Mouse (Mus musculus): ENCODE measurements around the gene Ppcs.

Ppcs gene

DNA sequence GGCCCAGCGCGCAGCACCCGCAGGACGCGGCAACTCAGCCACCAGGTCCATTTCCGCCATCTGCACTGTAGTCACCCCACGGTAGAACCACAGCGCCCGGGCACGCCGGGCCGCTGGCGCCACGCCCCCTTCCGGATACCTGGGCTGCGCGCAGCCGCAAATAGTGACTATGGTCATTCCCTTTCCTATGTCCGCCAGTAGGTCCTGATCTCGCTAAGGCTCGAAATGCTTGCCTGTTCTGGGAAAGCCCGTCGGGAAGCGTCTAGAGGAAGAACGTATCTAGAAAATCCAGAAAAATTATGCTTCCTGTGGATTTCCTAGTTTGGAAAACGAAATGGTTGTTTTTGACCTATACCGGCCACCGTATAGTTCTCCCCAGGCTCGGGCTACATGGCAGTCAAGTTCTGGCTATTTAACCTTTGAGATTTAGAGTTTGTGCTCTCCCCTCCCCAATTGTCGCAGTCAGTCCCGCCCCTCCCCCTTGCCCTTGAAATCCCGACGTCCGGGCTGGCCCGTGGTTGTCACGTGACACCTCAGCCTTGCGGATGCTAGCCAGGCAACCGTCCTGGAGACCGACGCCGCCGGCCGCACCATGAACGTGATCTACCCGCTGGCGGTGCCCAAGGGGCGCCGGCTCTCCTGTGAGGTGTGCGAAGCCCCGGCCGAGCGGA is at the start of gene Ppcs, which contains the start of gene Zmynd12:
TSS of gene Ppcs (minus strand) at position 127 of the 671 bp plus-strand sequence.
TSS of gene Zmynd12 (plus strand) at position 521 of the 671 bp plus-strand sequence.
- DNase-seq (ENCODE audit: low spot score in 2 of 2) = peak; percentile 56 to 88

GRCm38 (mm10) chr4:119467720-119468380 is 45.6 kb upstream of the Ppcs start:
- peak in 1 of 2 experiments; percentile 7 for DNase-seq (ENCODE audit: low spot score in 2 of 2)

- DNase-seq (ENCODE audit: low spot score in 2 of 2) = no peak
These were observed 43.6 kb upstream of the Ppcs start for GRCm38 (mm10) chr4:119465841-119466240.

DNA sequence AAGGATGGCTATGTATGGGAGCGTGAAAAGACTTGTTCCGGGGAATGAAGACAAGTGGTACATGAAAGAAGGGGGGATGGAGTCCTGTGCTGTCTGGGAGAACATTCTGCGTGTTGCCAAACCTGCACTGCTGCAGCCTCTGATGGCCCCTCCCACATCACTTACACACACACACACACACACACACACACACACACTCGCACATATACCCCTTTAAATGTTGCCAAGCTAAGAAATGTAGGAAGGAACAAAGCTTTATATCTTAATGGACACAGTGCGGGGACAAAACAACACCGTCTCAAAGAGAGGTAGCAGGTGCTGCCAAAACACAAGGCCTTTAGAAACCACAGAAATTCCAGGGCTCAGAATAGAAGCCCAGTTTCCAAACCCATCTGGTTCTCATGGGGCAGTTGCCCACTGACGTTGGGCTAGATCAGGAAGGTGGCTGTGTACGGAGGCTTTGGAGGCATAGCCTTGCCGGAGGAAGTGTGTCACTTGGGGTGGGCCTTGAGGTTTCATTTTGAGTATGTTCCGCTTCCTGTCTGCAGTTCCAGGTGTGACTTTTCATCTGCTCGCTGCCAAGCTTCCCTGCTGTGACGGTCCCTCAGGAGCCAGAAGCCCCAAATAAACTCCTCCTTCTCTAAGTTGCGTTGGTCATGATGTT is 41.7 kb upstream of the Ppcs start:
- no peak for DNase-seq (ENCODE audit: low spot score in 2 of 2)

DNA sequence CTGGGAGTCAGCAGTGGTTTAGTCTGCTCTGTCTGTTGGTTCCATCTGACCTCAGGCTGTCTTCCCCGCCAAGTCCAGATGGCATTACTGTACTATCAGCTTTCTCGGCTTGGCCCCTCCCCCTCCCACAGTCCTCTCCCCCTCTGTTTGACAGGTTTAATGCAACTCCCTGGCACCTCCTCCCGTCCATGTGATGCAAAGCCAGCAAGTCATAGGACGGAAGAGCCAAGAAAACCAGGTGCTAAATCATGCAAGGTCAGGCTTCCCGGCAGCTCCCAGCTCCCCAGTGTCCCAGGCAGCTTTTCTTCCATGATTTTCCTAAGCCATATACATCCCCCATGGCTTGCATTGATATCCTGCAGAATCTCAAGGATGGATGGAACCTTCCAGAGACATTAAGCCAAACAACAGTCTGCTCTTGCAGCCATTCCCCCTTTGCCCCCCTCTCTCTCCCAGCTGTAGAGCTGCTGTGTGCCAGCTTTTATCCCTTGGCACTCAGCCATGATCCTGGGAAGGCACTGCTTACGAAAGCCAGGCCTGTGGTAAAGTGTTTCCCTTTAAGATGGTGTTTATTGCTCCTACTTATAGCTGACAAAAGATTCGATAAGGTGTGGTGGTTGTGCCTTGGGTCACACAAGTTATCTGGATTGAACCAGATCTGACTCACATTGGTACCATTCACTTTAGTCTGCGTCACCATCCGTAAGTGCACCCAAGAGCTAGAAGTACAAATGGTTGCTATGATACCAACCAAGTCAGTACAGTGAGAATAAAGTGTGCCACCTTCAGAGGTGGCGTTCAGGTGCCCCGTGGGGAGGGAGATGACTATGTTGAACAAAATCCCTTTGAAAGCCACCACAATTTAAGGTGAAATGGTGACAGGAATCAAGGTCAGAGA is 40.9 kb upstream of the Ppcs start:
- peak; percentile 14 to 30 for DNase-seq (ENCODE audit: low spot score in 2 of 2)

DNA sequence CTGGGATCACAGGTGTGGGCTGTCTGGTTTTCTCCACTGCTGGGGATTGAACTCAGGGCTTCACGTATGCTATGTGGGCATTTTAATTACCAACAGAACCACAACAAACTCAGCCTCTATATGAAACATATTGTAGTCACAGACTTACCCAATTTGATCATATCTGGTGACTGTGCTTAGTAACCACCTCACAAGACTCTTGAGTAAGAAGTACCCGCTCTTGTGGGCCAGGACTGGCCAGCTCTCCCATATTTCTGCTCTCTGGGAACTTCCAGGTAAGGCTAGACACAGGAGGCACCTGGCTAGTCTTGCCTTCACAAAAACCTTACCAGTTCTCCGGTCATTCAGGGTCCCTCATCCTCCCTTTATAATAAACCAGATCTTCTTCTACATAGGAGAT is 40.2 kb upstream of the Ppcs start:
- DNase-seq (ENCODE audit: low spot score in 2 of 2) = no peak

- peak; percentile 79 to 90 for DNase-seq (ENCODE audit: low spot score in 2 of 2)
These were observed 38.5 kb upstream of the Ppcs start for GRCm38 (mm10) chr4:119460728-119461141.

GRCm38 (mm10) chr4:119460296-119460695 is 38.1 kb upstream of the Ppcs start:
- peak in 1 of 2 experiments; percentile 15 for DNase-seq (ENCODE audit: low spot score in 2 of 2)

DNA sequence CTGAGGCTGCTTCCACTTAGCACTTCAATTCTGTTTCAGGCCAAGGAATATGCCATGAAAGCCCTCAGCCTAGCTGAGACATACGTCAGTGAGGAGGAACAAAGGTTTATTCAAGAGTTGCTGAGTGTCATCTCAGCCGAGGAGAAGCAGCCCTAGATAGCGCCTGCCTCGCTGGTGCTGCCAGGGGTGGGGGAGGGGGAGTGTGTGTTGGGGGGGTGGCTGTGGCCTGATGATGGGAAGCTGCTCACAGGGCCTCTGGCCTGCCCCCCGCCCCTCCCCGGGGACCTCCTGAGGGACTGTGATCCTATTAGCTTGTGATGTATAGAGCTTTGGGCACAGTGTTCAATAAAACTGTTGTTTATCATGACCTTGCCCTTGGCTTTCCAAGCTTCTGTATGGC is 31.3 kb upstream of the Ppcs start:
- no peak for DNase-seq (ENCODE audit: low spot score in 2 of 2)

DNA sequence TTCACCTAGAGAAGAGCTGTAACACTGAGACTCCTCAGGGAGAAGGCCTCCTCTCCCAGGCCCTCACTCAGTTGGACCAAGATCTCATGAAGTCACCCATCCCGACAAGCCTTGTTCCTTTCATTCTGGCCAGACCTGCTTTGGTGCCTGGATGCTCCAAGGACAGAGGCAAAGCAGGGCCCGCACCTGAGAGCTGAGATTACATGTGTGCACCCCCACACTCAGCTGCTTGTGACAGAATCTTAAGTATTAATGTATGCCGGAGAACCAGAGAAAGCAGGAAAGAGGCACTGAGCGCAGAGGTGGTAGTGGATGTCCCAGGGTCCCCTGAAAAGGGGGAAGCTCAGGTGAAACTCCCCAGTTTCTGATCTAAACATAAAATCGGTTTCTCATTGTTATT is 30.9 kb upstream of the Ppcs start:
- no peak for DNase-seq (ENCODE audit: low spot score in 2 of 2)

DNA sequence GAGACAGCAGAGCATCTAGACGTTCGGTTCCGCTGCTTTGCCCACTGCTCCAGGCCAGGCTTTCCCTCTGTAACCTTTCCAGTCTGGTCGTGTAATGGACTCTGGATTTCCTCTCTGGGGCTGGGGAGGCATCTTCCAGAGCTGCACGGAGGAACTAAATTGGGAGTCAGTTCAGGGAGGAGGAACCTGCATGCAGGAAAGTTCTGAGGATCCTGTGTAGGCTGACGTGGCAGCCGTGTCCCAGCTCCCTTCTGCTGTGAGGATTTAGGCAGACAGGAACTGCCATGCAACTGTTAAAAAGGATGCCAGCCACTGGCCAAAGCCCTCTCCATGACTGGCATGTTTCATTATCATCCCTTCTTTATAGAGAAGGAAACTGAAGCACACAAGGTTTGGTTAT is 28.2 kb upstream of the Ppcs start:
- no peak for DNase-seq (ENCODE audit: low spot score in 2 of 2)

GRCm38 (mm10) chr4:119447786-119448185 is 25.6 kb upstream of the Ppcs start:
- DNase-seq (ENCODE audit: low spot score in 2 of 2) = no peak

DNA sequence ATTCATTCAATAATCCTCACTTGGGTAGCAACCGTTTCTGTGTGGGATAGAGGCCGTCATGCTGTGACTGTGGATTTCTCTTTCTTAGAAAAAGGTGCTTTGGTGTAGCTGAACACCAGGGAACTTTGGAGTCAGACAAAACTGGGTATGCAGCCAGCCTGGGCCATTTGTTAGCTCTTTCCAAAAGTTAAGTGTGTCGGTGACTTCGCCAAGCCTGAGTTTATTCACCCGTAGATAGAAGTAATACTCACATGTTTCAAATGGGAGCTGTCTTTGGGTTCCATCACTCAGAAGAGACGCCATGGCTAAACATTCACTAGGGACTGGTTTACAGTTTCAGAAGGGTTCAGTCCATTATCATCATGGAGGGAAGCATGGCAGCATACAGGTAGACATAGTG is 25.0 kb upstream of the Ppcs start:
- DNase-seq (ENCODE audit: low spot score in 2 of 2) = no peak

DNA sequence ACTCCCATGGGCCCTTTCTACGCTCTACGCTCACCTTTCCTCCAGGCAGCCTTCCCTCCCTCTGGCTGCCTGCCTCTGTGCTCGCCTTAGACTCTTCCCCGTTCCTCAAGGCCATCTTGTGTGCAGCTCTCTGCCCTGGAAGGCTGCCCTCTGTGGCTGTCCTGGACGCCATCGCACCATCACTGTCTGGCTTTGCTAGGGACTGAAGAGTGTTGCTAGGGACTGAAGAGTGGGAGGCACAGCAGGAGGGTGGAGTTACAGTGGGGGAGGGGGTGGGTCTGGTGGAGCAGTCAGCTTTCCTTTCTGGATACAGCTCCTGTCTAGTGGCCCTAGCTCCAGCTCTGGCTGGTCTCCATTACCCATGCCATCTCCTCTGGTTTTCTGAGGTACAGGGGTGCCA is 20.3 kb upstream of the Ppcs start:
- no peak for DNase-seq (ENCODE audit: low spot score in 2 of 2)

DNA sequence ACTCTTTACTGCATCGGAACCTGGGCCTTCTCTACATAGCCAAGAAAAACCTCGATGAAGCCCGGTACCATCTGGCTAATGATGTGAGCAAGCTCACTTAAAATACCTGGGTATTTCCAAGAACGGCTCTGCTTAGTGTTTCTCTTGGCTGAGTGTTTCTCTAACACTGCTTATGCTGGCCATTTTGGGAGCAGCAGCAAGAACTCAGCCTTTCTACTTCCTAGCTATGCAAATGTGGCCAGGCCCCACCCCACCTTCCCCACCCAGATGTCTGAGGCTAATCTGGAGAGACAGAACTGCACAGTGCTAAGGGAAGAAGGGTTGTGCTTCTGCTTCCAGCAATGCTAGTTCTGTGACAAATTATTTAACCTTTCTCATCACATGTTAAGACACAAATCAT is 19.6 kb upstream of the Ppcs start:
- DNase-seq (ENCODE audit: low spot score in 2 of 2) = peak in 1 of 2 experiments; percentile 18

DNA sequence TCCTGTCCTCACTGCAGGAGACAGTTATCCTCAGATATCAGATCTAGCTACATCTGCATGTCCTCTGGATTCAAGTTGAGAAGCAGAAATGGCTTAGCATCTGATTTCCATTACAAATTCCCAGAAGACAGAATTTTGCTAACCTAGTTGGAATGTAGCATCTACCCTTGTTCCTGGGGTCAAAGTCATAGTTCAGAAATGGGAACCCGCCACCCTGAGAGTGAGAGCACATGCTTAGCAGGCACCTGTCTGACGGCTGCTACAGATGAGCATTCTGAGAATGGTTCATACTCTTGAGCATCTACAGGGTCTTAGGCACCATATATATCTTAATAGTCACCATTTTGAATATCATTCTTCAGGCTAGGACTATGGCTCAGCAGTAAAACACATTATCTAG is 15.7 kb upstream of the Ppcs start:
- DNase-seq (ENCODE audit: low spot score in 2 of 2) = no peak

DNA sequence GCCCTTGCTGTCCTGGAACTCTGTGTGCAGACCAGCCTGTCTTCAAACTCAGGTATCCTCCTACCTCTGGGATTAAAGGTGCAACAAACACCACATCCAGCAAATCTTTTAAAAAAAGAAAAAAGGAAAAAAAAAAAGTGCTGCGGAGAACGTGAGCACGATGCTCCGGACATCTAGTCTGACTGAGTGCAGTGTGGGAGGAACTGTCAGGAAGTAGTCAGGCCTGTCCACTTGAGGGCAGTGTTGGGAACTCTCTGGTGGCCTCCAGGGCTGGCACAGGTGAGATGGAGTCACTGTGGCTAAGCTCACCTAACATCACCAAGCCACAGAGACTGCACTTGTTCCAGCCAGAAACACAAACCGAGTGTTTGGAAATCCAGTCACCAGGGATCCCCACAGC is 8.5 kb upstream of the Ppcs start:
- DNase-seq (ENCODE audit: low spot score in 2 of 2) = peak in 1 of 2 experiments; percentile 46

DNA sequence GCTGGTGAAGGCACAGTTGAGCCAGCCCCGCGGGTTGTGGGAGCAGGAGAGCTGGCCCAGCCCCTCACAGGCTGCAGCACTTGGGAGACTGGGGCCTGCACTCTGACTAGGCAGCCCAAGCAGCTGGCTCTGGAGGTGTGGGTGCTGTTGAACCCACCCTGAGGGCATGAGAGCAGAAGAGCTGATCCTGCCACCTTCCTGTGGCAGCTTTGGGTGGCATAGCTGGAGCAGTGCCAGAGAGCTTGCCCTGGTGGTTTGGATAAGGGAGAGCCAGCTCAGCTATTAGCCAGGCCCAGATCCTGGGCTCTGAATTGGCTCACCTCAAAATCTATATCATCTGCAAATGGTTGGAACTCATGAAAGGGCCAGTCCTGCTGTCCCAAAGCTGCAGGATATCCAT is 5.5 kb upstream of the Ppcs start:
- no peak for DNase-seq (ENCODE audit: low spot score in 2 of 2)

- DNase-seq (ENCODE audit: low spot score in 2 of 2) = no peak
These were observed 3.4 kb upstream of the Ppcs start for GRCm38 (mm10) chr4:119425601-119426000.

DNA sequence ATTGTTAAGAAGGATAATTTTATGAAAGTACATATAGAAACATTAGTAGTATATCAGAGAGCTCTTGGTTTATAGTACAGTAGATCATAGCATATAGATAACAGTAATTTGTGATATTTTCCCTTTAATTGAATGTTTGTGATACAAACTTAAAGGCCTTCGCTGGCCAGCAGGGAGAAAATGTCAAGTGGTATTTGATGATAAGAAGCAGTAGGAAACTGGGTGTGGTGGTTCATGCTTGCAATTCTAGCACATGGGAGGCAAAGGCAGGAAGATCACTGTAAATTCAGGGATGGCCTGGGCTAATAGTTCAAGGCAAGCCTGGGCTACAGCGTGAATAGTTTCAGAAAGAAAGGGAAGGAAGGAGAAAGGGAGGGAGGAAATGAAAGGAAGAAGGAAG is 2.9 kb upstream of the Ppcs start:
- no peak for DNase-seq (ENCODE audit: low spot score in 2 of 2)

- DNase-seq (ENCODE audit: low spot score in 2 of 2) = no peak
These were observed 313 bp downstream of the Ppcs start for GRCm38 (mm10) chr4:119421921-119422293.

DNA sequence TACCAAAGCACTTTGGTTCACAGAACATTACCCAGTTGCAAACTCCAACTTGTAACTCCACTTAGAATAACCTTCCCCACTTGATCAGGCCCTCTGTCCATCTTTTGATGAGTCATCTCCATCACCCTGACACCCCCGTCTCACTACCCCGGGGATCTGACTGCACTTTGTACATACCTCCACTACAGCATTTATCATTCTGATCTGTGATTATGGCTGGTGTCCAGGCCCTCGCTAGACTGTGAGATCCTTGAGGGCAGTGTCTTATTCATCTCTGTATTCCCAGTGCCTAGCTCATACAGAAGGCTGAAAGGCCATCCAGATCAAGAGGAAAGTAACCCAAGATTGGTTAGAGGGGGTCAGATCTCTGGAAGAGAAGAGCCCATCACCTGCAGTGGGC is 1.0 kb downstream of the Ppcs start:
- no peak for DNase-seq (ENCODE audit: low spot score in 2 of 2)
